Mouse (Mus musculus): ENCODE results near the gene Vrk3. TPM values are rescaled to one million over a fixed set of nuclear protein-coding genes. Genes with fewer than 3 reads are reported as not detected.

The Vrk3 gene
- total RNA-seq, 2 experiments from 2014 or later = 47.5 to 50.6 TPM

GRCm38 (mm10) chr7:44760366-44760765, 12.2 kb downstream of the Vrk3 start:
- no peak for DNase-seq

- DNase-seq = no peak
These were observed 19.9 kb downstream of the Vrk3 start for GRCm38 (mm10) chr7:44768129-44768528.

- DNase-seq = peak; percentile 78 to 84
These were observed 21.9 kb downstream of the Vrk3 start for GRCm38 (mm10) chr7:44770046-44770578.

- DNase-seq = no peak
These were observed 24.5 kb downstream of the Vrk3 start for GRCm38 (mm10) chr7:44772591-44773204.

- no peak for DNase-seq
These were observed 28.8 kb downstream of the Vrk3 start for GRCm38 (mm10) chr7:44776849-44777498.

GRCm38 (mm10) chr7:44780101-44780500, 31.9 kb downstream of the Vrk3 start:
- DNase-seq = no peak

- DNase-seq = no peak
These were observed 41.3 kb downstream of the Vrk3 start for GRCm38 (mm10) chr7:44789531-44789930.

GRCm38 (mm10) chr7:44790066-44790465, 41.9 kb downstream of the Vrk3 start:
- no peak for DNase-seq

GRCm38 (mm10) chr7:44792781-44793180, 44.6 kb downstream of the Vrk3 start:
- no peak for DNase-seq

GRCm38 (mm10) chr7:44808927-44809326, 60.7 kb downstream of the Vrk3 start:
- DNase-seq = no peak

GRCm38 (mm10) chr7:44809466-44809865, 61.3 kb downstream of the Vrk3 start:
- DNase-seq = no peak

- DNase-seq = no peak
These were observed 62.2 kb downstream of the Vrk3 start for GRCm38 (mm10) chr7:44810365-44810764.

- no peak for DNase-seq
These were observed 62.8 kb downstream of the Vrk3 start for GRCm38 (mm10) chr7:44810819-44811557.

GRCm38 (mm10) chr7:44812651-44813325, 64.6 kb downstream of the Vrk3 start:
- DNase-seq = no peak

- no peak for DNase-seq
These were observed 65.8 kb downstream of the Vrk3 start for GRCm38 (mm10) chr7:44813985-44814384.

GRCm38 (mm10) chr7:44814423-44814822, 66.2 kb downstream of the Vrk3 start:
- no peak for DNase-seq

- no peak for DNase-seq
These were observed 66.8 kb downstream of the Vrk3 start for GRCm38 (mm10) chr7:44814952-44815553.

GRCm38 (mm10) chr7:44815721-44816469, 67.7 kb downstream of the Vrk3 start, which contains the start of the genes Nup62 and Il4i1:
Gene Nup62, plus strand, starts transcription at chr7:44816088.
Gene Il4i1, plus strand, starts transcription at chr7:44816387.
- peak; percentile 98 to 100 for DNase-seq

GRCm38 (mm10) chr7:44816470-44817021, 68.3 kb downstream of the Vrk3 start, which contains the start of gene Atf5:
Gene Atf5, minus strand, starts transcription at chr7:44816658.
- DNase-seq = peak; percentile 70 to 79

- DNase-seq = no peak
These were observed 69.2 kb downstream of the Vrk3 start for GRCm38 (mm10) chr7:44817441-44817840.

GRCm38 (mm10) chr7:44818164-44818563, 70.0 kb downstream of the Vrk3 start:
- no peak for DNase-seq

Measured in adrenal gland, postnatal 36 days (tissue).